Mouse (Mus musculus) cerebellum, postnatal 14 days (tissue): ENCODE measurements at regions not wholly inside any gene's neighbourhood (a gene's known extent, or its start where the extent isn't known, plus 50 kb on each side); places are given as distances from the start of the nearest gene placed in this dataset.

Experiments used
- DNase-seq, 2 experiments: peaks; one replicate each; pipeline ENCODE4 v3.0.0; 2021; ENCODE audit warnings: mixed read lengths in 2 of 2

DNA sequence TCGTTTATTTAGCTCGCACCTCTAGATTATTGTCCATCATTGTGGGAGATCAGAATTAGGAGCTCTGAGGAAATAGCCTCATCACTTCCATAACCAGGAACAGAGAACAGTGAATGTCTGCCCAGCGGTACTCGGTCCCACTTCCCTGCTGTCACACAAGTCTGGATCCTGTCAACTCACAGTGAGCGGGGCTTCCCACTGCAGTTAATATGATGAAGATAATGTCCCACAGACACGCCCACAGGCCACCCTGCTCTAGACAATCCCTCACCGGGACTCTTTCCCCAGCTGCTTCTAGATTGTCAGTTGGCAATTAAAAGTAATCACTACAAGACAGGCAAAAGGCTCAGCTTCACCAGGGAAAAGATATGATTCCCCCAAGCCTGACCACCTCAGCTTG lies 124.2 kb upstream of the Plekha5 start:
- no peak for DNase-seq

DNA sequence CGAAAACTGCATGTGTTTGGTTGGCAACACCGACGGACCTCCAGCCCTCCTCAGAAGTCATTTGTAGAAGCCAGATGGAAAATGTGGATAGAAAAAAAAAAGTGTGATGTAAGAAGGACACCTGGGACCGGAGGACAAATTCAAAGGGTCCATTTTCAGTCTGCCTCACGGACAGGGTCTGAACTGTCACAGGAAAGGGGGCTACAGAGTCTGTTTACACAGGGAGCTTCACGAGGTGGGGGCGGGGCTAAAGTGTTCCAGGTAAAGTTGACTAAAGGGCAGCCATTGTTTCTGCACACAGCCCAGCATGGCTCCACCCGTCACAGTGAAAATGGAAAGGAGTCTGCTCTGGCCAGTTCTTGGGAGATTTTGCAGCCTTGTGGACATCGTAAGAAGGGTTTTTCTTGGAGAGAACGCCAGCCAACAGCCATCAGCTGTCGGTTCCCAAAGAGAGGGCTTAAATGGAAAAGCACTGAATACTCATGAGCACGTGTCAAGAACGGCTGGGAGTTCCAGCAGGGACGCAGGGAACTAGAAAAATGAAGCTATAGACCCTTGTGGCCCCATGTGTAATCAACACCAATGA lies 125.8 kb upstream of the Plekha5 start:
- DNase-seq: peak in 1 of 2 experiments; percentile 7

DNA sequence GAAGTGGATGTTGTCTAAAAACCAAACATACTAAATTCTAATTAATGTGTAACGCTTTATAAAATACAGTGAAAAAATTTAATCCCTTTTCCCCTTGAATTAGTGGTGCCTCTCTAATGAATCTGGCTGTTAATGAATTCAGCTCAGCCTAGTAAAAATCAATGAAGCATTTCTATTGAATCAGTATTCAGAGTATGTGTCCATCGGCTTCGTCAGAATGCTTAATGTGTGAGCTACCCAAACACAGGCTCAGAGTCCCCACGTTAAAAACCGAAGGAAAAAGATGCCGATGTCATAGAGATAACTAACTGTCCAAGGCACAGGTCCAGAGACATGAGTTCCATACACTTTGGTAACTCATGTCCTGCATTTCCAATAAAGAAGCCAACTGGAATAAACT lies 126.3 kb upstream of the Plekha5 start:
- DNase-seq: no peak

DNA sequence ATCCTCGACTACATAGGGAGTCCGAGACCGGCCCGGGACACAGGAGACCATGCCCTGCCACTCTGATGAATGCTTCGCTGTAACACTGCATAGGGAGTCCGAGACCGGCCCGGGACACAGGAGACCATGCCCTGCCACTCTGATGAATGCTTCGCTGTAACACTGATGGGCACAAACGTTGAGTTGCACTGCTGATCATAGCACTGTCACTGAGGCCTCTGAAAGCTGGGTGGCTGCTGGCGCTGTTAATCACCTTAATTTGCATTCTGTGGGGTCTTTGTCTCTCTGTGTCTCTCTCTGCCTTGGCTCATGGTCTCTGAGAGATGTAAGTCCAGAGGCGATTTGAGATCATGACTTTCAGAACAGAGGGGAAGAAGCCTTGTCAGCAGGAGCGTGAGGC lies 133.7 kb upstream of the Plekha5 start:
- DNase-seq: peak in 1 of 2 experiments; percentile 12

DNA sequence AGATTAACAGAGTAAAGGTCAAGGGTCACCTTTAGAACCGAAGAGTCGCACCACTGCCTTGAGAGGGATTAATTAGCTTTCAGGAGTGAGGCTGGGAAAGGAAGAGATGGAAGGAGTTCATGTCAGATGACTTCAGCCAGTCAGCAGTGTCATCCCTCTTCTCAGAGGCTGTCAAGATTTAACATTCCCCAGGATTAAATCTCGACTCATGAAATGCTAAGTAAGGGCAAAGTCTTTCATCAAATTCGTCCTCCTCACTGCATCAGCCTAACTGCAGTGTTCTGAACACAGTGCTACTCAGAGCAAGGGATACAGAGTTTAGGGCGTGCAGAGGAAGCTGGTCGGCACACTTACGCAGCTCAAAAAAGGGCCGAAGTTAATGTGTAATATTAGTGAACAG lies 135.1 kb upstream of the Plekha5 start:
- no peak for DNase-seq

- no peak for DNase-seq
Measured at GRCm38 (mm10) chr6:140282285-140282577, 141.6 kb upstream of the Plekha5 start.

DNA sequence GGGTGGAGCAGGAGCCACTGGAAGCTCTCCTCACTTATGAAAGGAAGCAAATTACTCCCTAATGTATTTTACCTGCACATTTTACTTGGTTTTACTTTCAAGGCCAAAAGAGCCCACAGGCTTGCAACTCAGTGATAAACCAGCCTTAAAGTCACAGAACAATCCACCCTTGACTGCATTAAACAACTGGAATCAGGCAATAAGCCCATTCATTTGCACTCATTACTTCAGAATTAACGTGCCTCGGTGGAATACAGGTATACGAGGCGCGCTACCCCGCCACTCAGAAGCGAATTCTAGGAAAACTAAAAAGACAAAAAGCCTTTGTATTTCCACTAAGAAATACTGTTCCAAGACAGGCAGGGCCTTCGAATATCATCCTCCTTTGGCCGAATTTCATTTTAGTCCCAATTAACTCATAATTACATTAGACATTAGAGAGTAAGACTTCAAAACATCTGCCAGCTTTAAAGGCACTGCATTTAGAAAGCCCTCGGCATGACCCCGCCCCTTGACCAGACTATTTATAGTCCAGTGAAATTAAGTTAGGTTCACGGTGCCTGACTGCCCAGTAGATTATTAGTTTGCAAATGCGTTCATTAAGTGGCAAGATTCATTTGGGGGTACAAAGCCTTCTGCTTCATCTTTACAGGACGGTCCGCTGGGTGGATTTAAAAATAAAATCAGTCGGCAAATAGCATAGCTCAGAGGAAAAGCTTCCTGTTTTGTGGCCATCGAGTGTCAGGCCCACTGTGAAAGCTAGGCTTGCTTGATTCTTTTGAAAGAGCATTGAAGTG lies 142.2 kb upstream of the Plekha5 start:
- DNase-seq: no peak

DNA sequence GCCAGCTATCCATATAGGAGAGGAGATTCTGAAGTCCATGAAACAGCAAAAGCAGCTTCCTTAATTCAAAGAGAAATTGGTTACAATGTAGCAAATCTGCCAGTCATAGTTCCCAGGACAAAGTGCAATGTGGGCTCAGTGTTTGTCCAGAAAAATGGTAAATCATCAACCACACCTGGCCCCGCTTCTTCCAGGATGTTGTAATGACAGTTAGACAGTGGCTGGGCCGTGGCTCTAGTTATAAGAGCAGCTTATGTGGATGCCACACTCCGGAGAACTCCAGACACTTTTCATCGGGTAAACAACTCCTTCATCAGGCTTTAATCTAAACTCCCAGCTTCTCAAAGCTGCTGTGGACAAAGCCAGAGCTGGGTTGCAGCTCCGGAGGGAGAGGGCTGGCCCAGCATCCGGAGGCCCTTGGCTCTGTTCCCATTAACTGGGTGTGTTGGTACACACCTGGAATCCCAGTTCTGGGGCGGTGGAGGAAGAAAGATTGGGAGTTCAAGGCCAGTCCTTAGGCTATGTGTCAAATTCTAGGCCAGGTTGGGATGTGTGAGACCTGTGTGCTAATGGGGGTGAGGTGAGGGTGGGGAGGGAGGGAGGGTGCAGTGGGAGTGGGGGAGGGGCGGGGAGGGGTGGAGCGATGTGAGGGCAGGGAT lies 142.9 kb upstream of the Plekha5 start:
- no peak for DNase-seq

DNA sequence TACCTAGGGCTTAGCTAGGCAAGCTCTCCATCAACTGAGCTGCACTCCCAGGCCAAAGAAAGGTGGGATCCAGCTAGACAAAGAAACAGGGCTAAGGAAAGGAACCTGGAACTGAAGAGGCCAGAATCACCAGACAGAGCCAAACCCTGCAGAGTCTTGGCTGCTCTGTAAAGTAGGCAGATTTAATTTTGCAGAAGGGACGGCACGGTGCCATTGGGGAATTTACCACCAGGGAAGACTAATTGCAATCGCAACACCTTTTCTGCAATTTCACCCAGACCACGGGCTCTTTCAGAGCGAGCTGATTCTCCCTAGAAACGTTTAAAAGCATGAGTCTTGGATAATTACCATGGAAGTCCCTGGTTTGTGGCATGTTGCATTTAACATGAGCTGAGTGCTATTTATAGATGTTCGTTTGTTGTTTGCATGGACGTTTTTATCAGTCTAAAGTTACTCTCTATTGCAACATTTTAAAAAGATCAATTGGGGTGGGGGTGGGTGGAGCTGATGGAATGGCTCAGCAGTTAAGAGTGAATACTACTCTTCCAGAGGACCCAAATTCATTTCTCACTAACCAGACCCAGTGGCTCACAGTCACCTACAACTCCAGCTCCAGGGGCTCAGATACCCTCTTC lies 144.0 kb upstream of the Plekha5 start:
- peak; percentile 78 to 82 for DNase-seq

GRCm38 (mm10) chr6:140278750-140279149 lies 145.1 kb upstream of the Plekha5 start:
- no peak for DNase-seq

- no peak for DNase-seq
Measured at GRCm38 (mm10) chr6:140270592-140270991, 153.3 kb upstream of the Plekha5 start.

DNA sequence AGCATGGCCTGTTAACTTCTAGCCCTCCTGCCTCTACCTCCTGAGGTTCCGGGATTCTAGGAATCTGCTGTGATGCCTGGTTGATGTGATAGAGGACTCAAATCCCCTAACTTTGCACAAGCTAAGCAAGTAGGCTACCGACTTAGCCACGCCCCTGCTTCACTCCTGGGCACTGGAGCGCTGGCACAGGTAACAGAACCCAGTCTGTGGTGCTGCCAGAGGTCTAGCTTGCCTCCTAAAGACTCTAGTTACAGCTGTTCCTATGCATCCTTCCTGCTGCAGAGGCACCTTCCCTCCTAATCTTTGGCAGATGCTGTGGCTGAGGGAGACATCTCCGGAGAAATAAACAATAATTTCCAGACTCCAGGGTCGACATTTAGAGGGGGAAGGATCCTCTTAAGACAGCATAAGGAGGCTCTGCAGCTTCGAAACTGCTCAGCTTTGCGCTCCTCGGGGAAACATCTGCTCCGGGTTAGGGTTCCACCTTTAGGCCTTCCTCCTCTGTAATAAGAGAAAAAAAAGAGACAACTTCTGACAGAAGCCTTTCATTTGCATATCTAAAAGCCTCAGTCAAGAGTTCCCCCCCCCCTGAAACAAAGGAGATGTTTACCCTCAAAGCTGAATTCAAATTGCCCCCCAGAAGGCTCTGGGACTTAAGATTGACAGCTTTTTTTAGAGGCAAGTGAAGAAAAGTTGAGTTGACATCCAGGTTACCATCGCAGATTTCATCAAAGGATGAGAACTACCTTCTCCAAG lies 155.4 kb upstream of the Plekha5 start:
- no peak for DNase-seq

DNA sequence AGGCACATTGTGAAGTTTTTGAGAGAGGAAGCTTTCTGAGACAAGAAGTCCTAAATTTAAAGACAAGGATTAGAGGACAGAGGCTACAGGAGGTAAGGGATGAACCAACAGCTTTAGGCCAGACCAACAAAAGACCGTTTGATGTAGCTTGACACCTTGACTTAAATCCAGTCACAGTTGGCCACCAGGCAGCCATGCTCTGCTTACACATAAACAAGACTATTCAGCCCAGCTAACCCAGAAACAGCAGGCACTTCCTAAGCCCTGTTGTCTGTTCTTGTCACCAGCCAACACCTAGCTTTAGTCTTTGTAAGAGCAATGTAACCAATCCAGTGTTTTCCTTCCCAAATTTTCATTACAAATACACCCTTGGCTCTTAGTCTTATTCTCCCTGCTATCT lies 159.9 kb upstream of the Plekha5 start:
- DNase-seq: no peak

- no peak for DNase-seq
Measured at GRCm38 (mm10) chr6:140261813-140262212, 162.0 kb upstream of the Plekha5 start.

- no peak for DNase-seq
Measured at GRCm38 (mm10) chr6:140258761-140259160, 165.1 kb upstream of the Plekha5 start.

GRCm38 (mm10) chr6:140258101-140258500 lies 165.8 kb upstream of the Plekha5 start:
- DNase-seq: no peak

DNA sequence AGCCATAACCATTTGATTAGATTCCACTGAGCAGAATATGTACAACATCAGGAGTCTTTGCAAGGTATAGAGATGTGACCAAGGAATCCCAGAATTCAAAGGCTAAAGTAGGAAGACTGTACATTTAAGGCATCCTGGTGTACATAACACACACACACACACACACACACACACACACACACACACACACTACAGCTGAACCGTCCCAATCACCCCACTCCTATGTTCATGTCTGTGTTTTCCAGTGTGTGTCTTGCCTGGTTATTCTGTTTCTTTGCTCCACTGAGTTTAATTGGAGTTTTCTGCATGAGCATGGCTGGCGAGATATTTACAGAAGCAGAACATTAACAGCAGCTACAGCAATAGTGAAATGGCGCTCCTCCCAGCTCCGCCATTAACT lies 172.3 kb upstream of the Plekha5 start:
- no peak for DNase-seq

- no peak for DNase-seq
Measured at GRCm38 (mm10) chr6:140243411-140244151, 180.3 kb upstream of the Plekha5 start.

- DNase-seq: peak; percentile 54 to 69
Measured at GRCm38 (mm10) chr6:140239356-140239755, 184.5 kb upstream of the Plekha5 start.

DNA sequence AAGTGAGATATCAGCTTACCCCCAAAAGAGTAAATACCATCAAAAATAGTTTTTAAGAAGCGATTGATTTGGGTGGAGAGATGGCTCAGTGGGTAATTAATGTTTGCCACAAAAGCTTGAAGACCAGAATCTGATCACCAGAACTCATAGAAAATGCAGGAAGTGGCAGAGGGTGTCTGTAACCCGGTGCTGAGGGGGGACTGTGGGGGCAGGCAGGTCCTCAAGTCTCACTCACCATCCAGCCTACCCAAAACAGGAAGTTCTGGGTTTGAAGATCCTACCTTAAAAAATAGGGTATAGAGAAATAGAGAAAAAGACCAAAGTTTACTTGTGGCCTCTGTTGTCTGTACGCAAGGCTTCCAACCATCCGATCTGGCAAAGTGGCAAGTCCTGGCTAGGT lies 190.3 kb upstream of the Plcz1 start:
- no peak for DNase-seq

DNA sequence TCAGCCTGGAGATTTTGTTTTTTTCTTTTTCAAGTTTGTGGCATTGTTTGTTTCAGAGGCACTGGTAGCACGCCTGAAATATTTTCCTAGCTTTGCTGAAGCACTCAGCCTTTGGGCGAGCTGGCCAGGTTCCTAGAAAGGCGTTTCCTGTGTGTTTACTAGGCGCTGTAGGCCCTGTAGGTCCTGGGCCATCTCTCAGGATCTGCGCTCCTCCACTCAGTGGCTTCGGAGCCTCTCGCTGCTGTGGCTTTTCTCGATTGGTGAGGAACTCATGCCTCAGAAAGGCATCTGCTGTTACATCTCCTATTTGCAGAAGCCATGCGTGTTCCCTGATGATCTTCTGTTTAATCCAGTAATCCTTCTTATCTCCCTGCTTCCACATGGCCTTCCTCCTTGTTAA lies 188.0 kb upstream of the Plcz1 start:
- peak; percentile 29 to 38 for DNase-seq

GRCm38 (mm10) chr6:140228741-140229140 lies 187.5 kb upstream of the Plcz1 start:
- no peak for DNase-seq
